ENCODE assay signal across 10 mouse cellular contexts in genomic region chr6:146481441-146481840, GRCm38 (mm10). TPM values are rescaled to one million over a fixed set of nuclear protein-coding genes. Genes with fewer than 3 reads are reported as not detected.
DNase-seq lines count a peak whose midpoint lies in the region; ATAC-seq lines count a peak whose summit lies in the region.
"Had no signal": no experiment of that assay in that cellular context is flagged by ENCODE, and none has a peak within 500 bp of the region (broad histone marks: within the 10 kb centered on the region; RNA-seq: fewer than 3 reads in every experiment).

No protein-coding gene starts in this region.

- no peaks in the 10 kb centered on the region for H3K36me3 ChIP-seq in lung, embryonic 15.5 days
- H3K36me3 ChIP-seq: neural tube, embryonic 13.5 days had no signal

- H3K9ac ChIP-seq in lung, embryonic 15.5 days: no peak overlapping the region
- H3K9ac ChIP-seq: neural tube, embryonic 13.5 days had no signal

- H3K27ac ChIP-seq in lung, embryonic 15.5 days: peak overlapping the region; percentile 36; the same call in 1 of the 2 replicates
- H3K27ac ChIP-seq: neural tube, embryonic 13.5 days had no signal

- ATAC-seq in lung, embryonic 15.5 days (ENCODE audit: borderline replicate concordance, extremely low read depth, low FRiP score, low TSS enrichment): no peak; the same call in 1 of the 2 replicates

- peak; percentile 21 for DNase-seq in gastrocnemius, postnatal 25 days
- DNase-seq in gastrocnemius, postnatal 36 days: no peak
- DNase-seq in lung, postnatal 14 days: no peak
- DNase-seq in lung, postnatal 25 days (ENCODE audit: low spot score): peak; percentile 32
- peak; percentile 66 for DNase-seq in thymus, postnatal 25 days
- DNase-seq in urinary bladder, postnatal 36 days (ENCODE audit: low spot score in 2 of 2): no peak
- no peak for DNase-seq in cerebellum, adult 9-11 months
- DNase-seq: kidney, adult 11 months had no signal

- no peaks in the 10 kb centered on the region for H3K9me3 ChIP-seq in lung, embryonic 15.5 days
- H3K9me3 ChIP-seq: neural tube, embryonic 13.5 days had no signal

- H3K4me2 ChIP-seq in lung, embryonic 15.5 days: peak overlapping the region; percentile 13; the same call in 1 of the 2 replicates
- H3K4me2 ChIP-seq: neural tube, embryonic 13.5 days had no signal

- 38% methylated on average over 6 of the region's 6 CpGs for whole genome bisulfite sequencing in lung, embryonic 15.5 days

- H3K4me3 ChIP-seq in lung, embryonic 15.5 days: no peak overlapping the region
- H3K4me3 ChIP-seq: neural tube, embryonic 13.5 days had no signal

- peaks cover 19% of the 10 kb centered on the region for H3K4me1 ChIP-seq in lung, embryonic 15.5 days
- H3K4me1 ChIP-seq: neural tube, embryonic 13.5 days had no signal

- no peaks in the 10 kb centered on the region for H3K27me3 ChIP-seq in lung, embryonic 15.5 days
- H3K27me3 ChIP-seq: neural tube, embryonic 13.5 days had no signal

- intact Hi-C loops in gastrocnemius, postnatal 36 days (cut with DNase I): no loop called here

RNA-seq across cellular contexts. Expression of gene Itpr2, which starts 20.6 kb away (rescaled TPM):
- 1 to 10 TPM; 8.5 to 9.4 TPM for total RNA-seq in gastrocnemius, postnatal 25 days (2021)
- 1 to 10 TPM; 7.9 to 9.6 TPM for total RNA-seq in gastrocnemius, postnatal 36 days (2021)
- 15.3 and 18.8 TPM in 2 replicates for polyA plus RNA-seq in lung, embryonic 15.5 days (2015; fragmentation: Nextera tagmentation; extraction: Ambion mirVana)

Comparison
In these comparisons a context has a peak if more than half of its experiments do, and no peak if none do; other contexts are left out.
1. DNase-seq: peak in gastrocnemius, postnatal 25 days (single experiment), lung, postnatal 25 days (single experiment) and thymus, postnatal 25 days (single experiment); none in gastrocnemius, postnatal 36 days (0 of 2), lung, postnatal 14 days (single experiment), urinary bladder, postnatal 36 days (0 of 2) and cerebellum, adult 9-11 months (single experiment).